Mouse (Mus musculus) CD4-positive naive resting alpha-beta T cell, adult 76 days (primary cell): ENCODE measurements around the gene Grpr. TPM values are rescaled to one million over a fixed set of nuclear protein-coding genes. Genes with fewer than 3 reads are reported as not detected.

Experiments
- total RNA-seq: library from RNA; stranded (reverse); gene quantifications from one replicate; pipeline ENCODE4 v1.2.4, GENCODE M21; 2023

The Grpr gene
- not detected for total RNA-seq

GRCm38 (mm10) chrX:163549666-163550065, at the start of gene Grpr:
TSS of gene Grpr (minus strand) at chrX:163549677.

Other genes with a start within 250 kb of the Grpr start
- not detected for gene Rnf138rt1, start 211.7 kb upstream of the Grpr start, total RNA-seq